Mouse (Mus musculus) intestine, embryonic 16.5 days (tissue): ENCODE results near the gene Bcl2l2. TPM values are rescaled to one million over a fixed set of nuclear protein-coding genes. Genes with fewer than 3 reads are reported as not detected.
A peak's percentile ranks its signal among the peaks of the same experiment; 100 is the strongest.

Experiments used
- ATAC-seq: fragments of 200-750 bp; cut with Nextera tagmentation; 2 replicates; pipeline ENCODE4 v1.8.0; 2017; ENCODE audit warnings: moderate TSS enrichment, moderate library complexity
- H3K27ac ChIP-seq: fragments of 300-500 bp; sonication (generic); 2 replicates; pipeline ENCODE4 v1.5.1; 2014; ENCODE audit warnings: mild to moderate bottlenecking, low read length
- H3K27me3 ChIP-seq: fragments of 300-500 bp; sonication (generic); replicated peaks from 2 replicates; pipeline ENCODE4 v1.6.1; 2014; ENCODE audit warnings: low read length, control low read depth, mixed read lengths; ENCODE audit not compliant: control insufficient read depth, insufficient read depth
- H3K36me3 ChIP-seq: fragments of 300-500 bp; sonication (generic); 2 replicates; pipeline ENCODE4 v1.6.1; 2014; ENCODE audit warnings: low read length, control low read depth; ENCODE audit not compliant: control insufficient read depth, insufficient read depth
- H3K4me1 ChIP-seq: fragments of 300-500 bp; sonication (generic); 2 replicates; pipeline ENCODE4 v1.6.1; 2014; ENCODE audit warnings: low read length, control low read depth, mixed read lengths; ENCODE audit not compliant: control insufficient read depth, insufficient read depth
- H3K4me2 ChIP-seq: fragments of 300-500 bp; sonication (generic); 2 replicates; pipeline ENCODE4 v1.6.1; 2014; ENCODE audit warnings: low read depth, low read length, control low read depth
- H3K4me3 ChIP-seq: fragments of 300-500 bp; sonication (generic); 2 replicates; pipeline ENCODE4 v1.5.1; 2014; ENCODE audit warnings: mild to moderate bottlenecking, low read length
- H3K9ac ChIP-seq: fragments of 300-500 bp; sonication (generic); 2 replicates; pipeline ENCODE4 v1.6.1; 2014; ENCODE audit warnings: low read depth, low read length
- H3K9me3 ChIP-seq: fragments of 300-500 bp; sonication (generic); 2 replicates; pipeline ENCODE4 v1.6.1; 2016; ENCODE audit warnings: low read length, control low read depth; ENCODE audit not compliant: control insufficient read depth
- WGBS: fragments of 180-500 bp; shearing (Covaris S2); extraction: QIAGEN DNeasy Blood & Tissue Kit; methylation state at CpG from one replicate; pipeline ENCODE4 v1.1.7; 2014; 5-methylcytosine and 5-hydroxymethylcytosine counted together
- polyA plus RNA-seq: library from polyadenylated mRNA; unstranded; fragments of >200 nt; fragmentation: Nextera tagmentation; extraction: Ambion mirVana; gene quantifications from 2 replicates; pipeline ENCODE4 v1.2.1, GENCODE M21; 2015

Bcl2l2 gene
- polyA plus RNA-seq, 1 experiment from 2014 or later, result 5.8 TPM

DNA sequence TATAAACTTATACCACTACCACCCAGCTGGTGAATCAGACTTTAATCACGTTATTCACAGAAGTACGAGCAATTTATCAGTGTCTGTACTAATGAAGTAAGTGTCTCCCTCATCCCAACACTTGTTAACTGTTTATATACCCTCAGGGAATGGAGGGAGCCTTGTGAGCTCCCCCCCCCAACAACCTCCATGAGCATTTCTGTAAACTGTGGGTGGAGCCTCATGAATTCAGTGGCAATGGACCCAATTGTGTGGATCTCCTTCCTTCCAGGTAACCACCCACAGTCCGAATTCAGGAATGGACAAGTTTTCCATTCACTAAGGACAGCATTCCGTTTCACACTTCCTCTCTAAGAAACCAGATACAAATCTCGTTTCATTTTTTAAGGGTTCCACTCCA is 17.6 kb upstream of the Bcl2l2 start:
- H3K9ac ChIP-seq, result no peak overlapping the region
- H3K27me3 ChIP-seq, result no peaks in the 10 kb centered on the region
- H3K9me3 ChIP-seq, result no peaks in the 10 kb centered on the region
- no peak overlapping the region for H3K27ac ChIP-seq
- no peak for ATAC-seq
- H3K4me2 ChIP-seq, result no peak overlapping the region
- no peak overlapping the region for H3K4me3 ChIP-seq
- H3K4me1 ChIP-seq, result peaks cover 2% of the 10 kb centered on the region; the same call in 1 of the 2 replicates
- 71% methylated on average over 5 of the region's 5 CpGs for WGBS
- no peaks in the 10 kb centered on the region for H3K36me3 ChIP-seq

DNA sequence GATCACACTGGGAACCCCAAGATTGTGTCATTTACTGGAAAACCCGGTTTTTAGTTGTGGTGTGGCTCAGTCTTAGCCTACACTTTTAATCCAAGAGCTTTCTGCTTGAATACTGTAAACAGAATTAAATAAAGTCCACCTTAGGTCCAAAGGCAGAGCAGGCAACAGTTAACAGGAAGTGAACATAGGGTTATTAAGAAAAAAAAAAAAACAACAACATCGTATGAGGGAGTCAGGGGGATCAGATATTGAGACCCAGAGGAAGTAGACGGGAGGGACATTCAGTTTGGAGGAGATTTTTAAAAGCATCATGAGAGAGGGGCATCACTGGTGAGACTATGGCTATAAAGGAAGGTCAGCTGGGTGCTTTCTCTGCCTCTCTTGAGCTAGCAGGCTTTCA is 16.9 kb upstream of the Bcl2l2 start:
- Histone ChIP-seq H3K4me3 (no peak overlapping the region), H3K9ac (no peak overlapping the region), H3K36me3 (no peaks in the 10 kb centered on the region), H3K4me1 (peaks cover 2% of the 10 kb centered on the region; the same call in 1 of the 2 replicates), H3K4me2 (no peak overlapping the region), H3K9me3 (no peaks in the 10 kb centered on the region), H3K27me3 (no peaks in the 10 kb centered on the region), H3K27ac (no peak overlapping the region)
- 43% methylated on average over 3 of the region's 3 CpGs for WGBS
- no peak for ATAC-seq

DNA sequence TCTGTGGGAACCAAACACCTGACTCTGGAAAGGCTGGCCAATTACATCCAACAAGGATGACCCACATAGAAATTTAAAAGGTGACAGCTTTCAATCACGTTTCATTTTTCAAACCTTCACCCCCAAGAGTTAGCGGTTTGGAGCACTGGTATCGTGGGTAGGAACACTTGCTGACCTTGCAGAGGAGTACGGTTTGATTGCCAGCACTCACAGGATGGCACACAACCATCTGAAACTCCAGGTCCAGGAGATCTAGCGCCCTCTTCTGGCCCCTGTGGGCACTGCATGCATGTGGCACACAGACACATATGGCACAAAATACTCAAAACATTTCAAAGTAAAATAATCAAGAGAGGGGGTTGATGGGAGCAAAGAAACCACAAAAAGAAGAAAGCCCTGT is 16.2 kb upstream of the Bcl2l2 start:
- H3K9ac ChIP-seq, result no peak overlapping the region
- no peak for ATAC-seq
- no peak overlapping the region for H3K4me2 ChIP-seq
- H3K4me3 ChIP-seq, result no peak overlapping the region
- H3K36me3 ChIP-seq, result no peaks in the 10 kb centered on the region
- H3K27me3 ChIP-seq, result no peaks in the 10 kb centered on the region
- H3K4me1 ChIP-seq, result peaks cover 2% of the 10 kb centered on the region; the same call in 1 of the 2 replicates
- no peak overlapping the region for H3K27ac ChIP-seq
- 55% methylated on average over 5 of the region's 5 CpGs for WGBS
- no peaks in the 10 kb centered on the region for H3K9me3 ChIP-seq

DNA sequence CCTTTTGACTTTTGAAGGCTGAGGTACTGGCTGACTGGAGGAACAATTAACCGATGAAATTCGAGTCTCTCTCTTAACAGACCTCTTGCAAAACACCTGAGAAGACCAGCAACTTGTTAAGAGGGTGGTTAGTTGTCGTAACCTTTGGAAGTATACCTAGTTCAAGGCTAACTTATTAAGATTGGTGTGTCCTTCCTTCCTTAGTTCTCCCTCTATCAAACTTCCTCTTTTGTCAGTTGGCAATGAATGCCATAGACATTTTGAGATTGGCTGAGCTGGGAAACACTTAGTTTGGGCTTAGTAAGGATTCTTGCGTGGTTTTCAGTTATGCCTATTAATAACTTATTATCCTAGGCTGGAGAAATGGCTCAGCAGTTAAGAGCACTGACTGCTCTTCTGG is 15.2 kb upstream of the Bcl2l2 start:
- ATAC-seq, result no peak
- WGBS, result 82% methylated on average over 4 of the region's 4 CpGs
- Histone ChIP-seq H3K4me3 (no peak overlapping the region), H3K9ac (no peak overlapping the region), H3K27me3 (no peaks in the 10 kb centered on the region), H3K4me2 (no peak overlapping the region), H3K27ac (no peak overlapping the region), H3K9me3 (no peaks in the 10 kb centered on the region), H3K4me1 (peaks cover 5% of the 10 kb centered on the region; the same call in 1 of the 2 replicates), H3K36me3 (no peaks in the 10 kb centered on the region)

DNA sequence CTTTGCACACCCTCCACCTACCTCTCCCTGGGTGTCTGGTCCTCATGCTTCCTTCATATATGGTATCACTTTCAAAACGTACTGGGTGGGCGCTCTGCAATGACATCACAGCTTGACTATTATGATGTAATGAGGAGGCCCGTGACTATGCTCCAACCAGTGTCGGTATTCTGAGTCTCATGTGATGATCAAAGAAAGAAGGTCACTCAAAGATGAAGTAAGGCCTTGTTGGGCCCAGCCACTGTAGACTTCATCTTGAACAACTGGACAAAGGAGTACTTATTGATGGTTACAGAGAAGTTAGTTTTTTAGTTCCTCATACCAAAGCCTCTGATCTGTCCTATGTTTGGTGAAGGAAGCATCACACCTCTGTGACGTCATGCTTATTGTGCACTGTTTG is 12.3 kb upstream of the Bcl2l2 start, which contains the start of gene Homez:
TSS of gene Homez (minus strand) at position 101 of the 400 bp plus-strand sequence.
- Histone ChIP-seq H3K27me3 (no peaks in the 10 kb centered on the region), H3K9me3 (no peaks in the 10 kb centered on the region), H3K4me1 (peaks cover 12% of the 10 kb centered on the region), H3K4me3 (no peak within 1 kb of the TSS), H3K27ac (no peak within 1 kb of the TSS), H3K36me3 (no peaks in the 10 kb centered on the region), H3K9ac (no peak within 1 kb of the TSS), H3K4me2 (no peak within 1 kb of the TSS)
- WGBS, result 88% methylated on average over 5 of the region's 5 CpGs
- ATAC-seq, result no peak

DNA sequence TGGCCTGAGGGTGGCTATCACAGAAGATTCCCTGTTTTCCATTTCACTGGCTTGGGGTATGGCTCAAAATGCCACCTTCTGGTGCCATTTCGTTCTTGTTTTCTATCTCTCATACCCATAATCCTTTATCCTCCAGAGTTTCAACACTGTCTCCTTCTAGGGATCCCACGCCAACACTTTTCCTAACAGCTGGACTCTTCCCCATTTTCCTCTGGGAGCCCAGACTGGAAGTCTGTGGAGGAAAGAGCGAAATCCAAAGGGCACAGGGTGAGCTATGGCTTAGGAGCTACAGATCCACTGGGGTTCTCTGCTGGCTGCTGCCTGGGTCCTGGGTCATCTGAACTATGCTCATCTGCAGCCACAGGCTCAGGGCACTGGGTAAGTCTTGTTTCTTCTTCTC is 9.0 kb upstream of the Bcl2l2 start:
- WGBS, result 86% methylated on average over 3 of the region's 3 CpGs
- Histone ChIP-seq H3K4me3 (no peak overlapping the region), H3K27ac (no peak overlapping the region), H3K27me3 (no peaks in the 10 kb centered on the region), H3K9ac (no peak overlapping the region), H3K4me1 (peaks cover 12% of the 10 kb centered on the region), H3K4me2 (no peak overlapping the region), H3K9me3 (no peaks in the 10 kb centered on the region), H3K36me3 (no peaks in the 10 kb centered on the region)
- no peak for ATAC-seq

DNA sequence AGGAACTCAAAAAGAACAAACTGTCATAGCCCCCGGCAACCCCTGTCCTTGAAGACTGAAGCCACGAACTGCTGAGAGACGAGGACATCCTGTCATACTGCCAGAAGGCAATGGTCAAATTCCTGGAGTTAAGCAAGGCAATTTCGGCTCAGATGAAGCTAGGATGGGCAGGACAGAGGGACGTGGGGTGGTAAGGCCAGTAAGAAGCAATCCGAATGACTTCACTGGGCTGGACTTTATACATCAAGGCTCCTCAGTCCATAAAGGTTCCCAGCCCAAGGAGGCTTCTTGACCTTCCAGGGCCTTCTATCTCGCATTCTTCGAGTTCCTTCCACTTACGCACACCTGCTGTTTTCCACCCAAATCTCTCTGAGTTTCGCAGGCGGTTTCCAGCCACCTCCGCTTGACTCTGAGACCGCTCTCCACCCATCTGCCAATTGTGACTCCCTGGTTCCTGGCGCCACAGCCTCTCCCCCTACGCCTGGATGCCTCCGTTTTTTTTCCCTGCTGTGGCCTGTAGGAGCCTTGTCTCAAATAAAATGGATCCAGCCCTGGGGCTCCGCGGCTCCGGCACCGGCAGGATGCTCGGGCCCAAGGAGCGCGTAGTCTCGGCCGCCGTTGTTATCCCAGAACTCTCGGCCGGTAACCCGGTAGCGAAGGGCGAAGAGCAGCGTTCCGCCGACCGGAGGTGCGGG is 7.2 kb upstream of the Bcl2l2 start:
- Histone ChIP-seq H3K36me3 (no peaks in the 10 kb centered on the region), H3K9me3 (no peaks in the 10 kb centered on the region), H3K4me3 (peak overlapping the region; percentile 82), H3K4me1 (peaks cover 12% of the 10 kb centered on the region), H3K4me2 (peak overlapping the region; percentile 94), H3K9ac (peak overlapping the region; percentile 81), H3K27ac (peak overlapping the region; percentile 88), H3K27me3 (no peaks in the 10 kb centered on the region)
- ATAC-seq, result peak; percentile 32; the same call in 1 of the 2 replicates
- 2% methylated on average over 36 of the region's 36 CpGs for WGBS

DNA sequence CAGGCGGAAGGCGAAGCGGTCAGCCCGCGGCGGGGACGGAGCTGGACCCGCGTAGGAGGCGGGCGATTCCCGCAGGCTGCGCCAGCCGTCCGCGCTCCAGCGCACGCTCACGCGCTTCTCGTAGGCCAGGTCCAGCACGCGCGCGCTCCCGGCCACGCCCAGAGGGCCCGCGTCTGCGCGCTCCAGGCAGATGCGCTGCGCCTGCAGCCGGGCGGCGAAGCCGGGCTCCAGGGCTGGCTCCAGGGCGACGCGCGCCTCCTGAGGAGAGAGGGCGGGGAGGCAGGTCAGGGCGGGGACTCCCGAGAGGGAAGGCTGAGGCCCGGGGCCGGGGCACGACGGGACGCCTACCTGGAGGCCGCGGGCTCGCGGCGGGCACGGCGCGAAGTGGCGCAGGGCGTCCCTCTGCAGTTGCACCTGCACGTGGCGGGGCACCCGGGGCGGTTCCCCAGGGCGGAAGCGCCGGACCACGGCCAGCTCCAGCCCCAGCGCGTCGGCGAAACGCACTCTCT is 6.6 kb upstream of the Bcl2l2 start:
- peak overlapping the region; percentile 81 for H3K9ac ChIP-seq
- H3K27ac ChIP-seq, result peak overlapping the region; percentile 88
- H3K4me2 ChIP-seq, result peak overlapping the region; percentile 94
- H3K27me3 ChIP-seq, result no peaks in the 10 kb centered on the region
- no peaks in the 10 kb centered on the region for H3K9me3 ChIP-seq
- peak overlapping the region; percentile 82 for H3K4me3 ChIP-seq
- no peaks in the 10 kb centered on the region for H3K36me3 ChIP-seq
- H3K4me1 ChIP-seq, result peaks cover 12% of the 10 kb centered on the region
- WGBS, result under 1% methylated on average over 64 of the region's 72 CpGs
- peak; percentile 94 for ATAC-seq

DNA sequence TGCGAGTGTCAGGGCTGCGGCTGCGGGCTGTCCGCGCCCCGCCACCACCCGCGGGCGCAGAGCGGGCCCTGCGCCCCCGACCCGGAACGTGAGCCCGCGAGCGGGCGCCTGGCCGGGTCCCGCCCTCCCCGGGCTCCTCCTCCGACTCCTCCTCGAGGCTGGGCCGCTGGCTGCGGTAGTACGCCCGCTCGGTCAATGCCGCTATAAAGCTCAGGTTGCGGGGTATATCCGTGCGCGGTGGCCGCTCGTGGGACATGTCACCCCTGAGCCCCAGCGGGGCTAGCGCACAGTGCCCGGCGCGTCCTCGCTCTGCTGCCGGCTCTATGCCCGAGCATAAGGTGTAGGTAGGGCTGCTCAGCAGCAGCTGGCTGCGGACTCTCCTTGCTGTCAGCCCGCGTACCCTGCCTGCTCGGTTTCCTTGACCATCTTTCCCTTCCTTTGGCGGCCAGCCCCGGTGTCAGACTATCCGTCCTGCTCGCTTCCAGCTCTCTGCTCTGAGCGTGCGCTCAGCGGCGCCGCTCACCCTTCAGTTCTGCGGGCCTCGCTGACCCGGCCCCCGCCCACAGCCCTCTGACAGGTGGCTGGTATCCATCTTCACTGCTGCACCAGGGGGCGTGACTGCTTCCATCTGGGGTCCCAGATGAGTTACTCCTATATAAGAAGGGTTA is 6.0 kb upstream of the Bcl2l2 start, which contains the start of gene Ppp1r3e:
TSS of gene Ppp1r3e (minus strand) at position 503 of the 668 bp plus-strand sequence.
- ATAC-seq, result peak; percentile 87
- Histone ChIP-seq H3K4me1 (peaks cover 12% of the 10 kb centered on the region), H3K4me2 (peak within 1 kb of the TSS; percentile 94), H3K36me3 (no peaks in the 10 kb centered on the region), H3K27ac (peak within 1 kb of the TSS; percentile 88), H3K9ac (peak within 1 kb of the TSS; percentile 81), H3K27me3 (no peaks in the 10 kb centered on the region), H3K4me3 (peak within 1 kb of the TSS; percentile 82), H3K9me3 (no peaks in the 10 kb centered on the region)
- WGBS, result under 1% methylated on average over 56 of the region's 61 CpGs
